Mouse (Mus musculus) left cerebral cortex, adult 2 months (tissue): ENCODE measurements around the gene Ccl11. TPM values are rescaled to one million over a fixed set of nuclear protein-coding genes. Genes with fewer than 3 reads are reported as not detected.

Experiments
- DNase-seq, 2 experiments: peaks; one replicate each; pipeline ENCODE4 v3.0.0; 2021 to 2022; ENCODE audit warnings: low spot score in 2 of 2, mixed read lengths in 1 of 2; ENCODE audit errors: extremely low spot score in 1 of 2
- H3K27ac ChIP-seq: fragments of 200-600 bp; 2 replicates; pipeline ENCODE4 v1.8.1; 2022
- H3K4me3 ChIP-seq: fragments of 200-600 bp; 2 replicates; pipeline ENCODE4 v1.8.1; 2022
- CTCF ChIP-seq: fragments of 200-600 bp; IDR thresholded peaks from 2 replicates; pipeline ENCODE4 v1.8.1; 2022; ENCODE audit warnings: antibody characterized with exemption, mild to moderate bottlenecking, moderate library complexity
- intact Hi-C: fragments of 180-260 bp; cut with DNase I; formaldehyde crosslinking; loops from one replicate; pipeline ENCODE4 v1.15.1; 2025
- total RNA-seq, 2 experiments: library from RNA; stranded (reverse); gene quantifications; 2 replicates each; pipeline ENCODE4 v1.2.3; 2021

The Ccl11 gene
- total RNA-seq, 2 experiments from 2014 or later, result 0.43 TPM; not detected in 1

GRCm38 (mm10) chr11:82063454-82063853 is 5.8 kb downstream of the Ccl11 start:
- intact Hi-C loops, result no loop called here

GRCm38 (mm10) chr11:82066953-82067571 is 9.4 kb downstream of the Ccl11 start:
- intact Hi-C loops, result no loop called here
- no peak for TF ChIP-seq CTCF
- DNase-seq, result no peak
- H3K27ac ChIP-seq, result no peak overlapping the region
- no peak overlapping the region for H3K4me3 ChIP-seq

More at GRCm38 (mm10) chr11:82063454-82063853, 5.8 kb downstream of the Ccl11 start:
- no peak for DNase-seq
- Histone ChIP-seq H3K4me3 (no peak overlapping the region), H3K27ac (no peak overlapping the region)
- no peak for TF ChIP-seq CTCF

- Histone ChIP-seq H3K4me3 (no peak overlapping the region), H3K27ac (no peak overlapping the region)
- intact Hi-C loops, result no loop called here
- no peak for DNase-seq
- TF ChIP-seq CTCF, result no peak
These were observed 13.5 kb downstream of the Ccl11 start for GRCm38 (mm10) chr11:82071076-82071475.

- intact Hi-C loops, result no loop called here
- Histone ChIP-seq H3K27ac (no peak overlapping the region), H3K4me3 (no peak overlapping the region)
- TF ChIP-seq CTCF, result peak; percentile 31
- DNase-seq, result no peak
These were observed 14.8 kb downstream of the Ccl11 start for GRCm38 (mm10) chr11:82072374-82072773.

- Histone ChIP-seq H3K27ac (no peak overlapping the region), H3K4me3 (no peak overlapping the region)
- no peak for TF ChIP-seq CTCF
- intact Hi-C loops, result no loop called here
- no peak for DNase-seq
These were observed 15.4 kb downstream of the Ccl11 start for GRCm38 (mm10) chr11:82072984-82073383.

GRCm38 (mm10) chr11:82073686-82074085 is 16.1 kb downstream of the Ccl11 start:
- intact Hi-C loops, result no loop called here
- TF ChIP-seq CTCF, result no peak

GRCm38 (mm10) chr11:82077031-82077430 is 19.4 kb downstream of the Ccl11 start:
- DNase-seq, result no peak
- no peak for TF ChIP-seq CTCF
- H3K27ac ChIP-seq, result no peak overlapping the region
- intact Hi-C loops, result no loop called here
- no peak overlapping the region for H3K4me3 ChIP-seq

More at GRCm38 (mm10) chr11:82073686-82074085, 16.1 kb downstream of the Ccl11 start:
- Histone ChIP-seq H3K27ac (no peak overlapping the region), H3K4me3 (no peak overlapping the region)
- DNase-seq, result no peak

- Histone ChIP-seq H3K4me3 (no peak overlapping the region), H3K27ac (no peak overlapping the region)
- DNase-seq, result no peak
- TF ChIP-seq CTCF, result no peak
- intact Hi-C loops, result no loop called here
These were observed 20.6 kb downstream of the Ccl11 start for GRCm38 (mm10) chr11:82078136-82078730.

GRCm38 (mm10) chr11:82080865-82081264 is 23.2 kb downstream of the Ccl11 start:
- intact Hi-C loops, result no loop called here
- no peak overlapping the region for H3K4me3 ChIP-seq
- no peak for DNase-seq
- no peak for TF ChIP-seq CTCF
- H3K27ac ChIP-seq, result no peak overlapping the region

GRCm38 (mm10) chr11:82084360-82084759 is 26.7 kb downstream of the Ccl11 start:
- DNase-seq, result no peak
- no peak for TF ChIP-seq CTCF
- no peak overlapping the region for H3K4me3 ChIP-seq
- no peak overlapping the region for H3K27ac ChIP-seq
- intact Hi-C loops, result no loop called here

GRCm38 (mm10) chr11:82099511-82100323 is 42.1 kb downstream of the Ccl11 start:
- no peak for DNase-seq
- intact Hi-C loops, result no loop called here
- no peak for TF ChIP-seq CTCF
- Histone ChIP-seq H3K27ac (no peak overlapping the region), H3K4me3 (no peak overlapping the region)

GRCm38 (mm10) chr11:82101087-82101486 is 43.5 kb downstream of the Ccl11 start:
- no peak for TF ChIP-seq CTCF
- intact Hi-C loops, result no loop called here
- no peak overlapping the region for H3K4me3 ChIP-seq
- H3K27ac ChIP-seq, result no peak overlapping the region
- DNase-seq, result no peak
